Mouse (Mus musculus) ES-Bruce4 (cell line): ENCODE data around the gene Ghsr.

Experiments used
- CTCF ChIP-seq: IDR thresholded peaks from one replicate; pipeline ENCODE4 v1.8.1; 2011; ENCODE audit warnings: low read depth, low read length
- POLR2A ChIP-seq: IDR thresholded peaks from one replicate; pipeline ENCODE4 v1.8.1; 2011; ENCODE audit warnings: low read length; ENCODE audit not compliant: insufficient read depth

- TF ChIP-seq CTCF (no peak), POLR2A (no peak)
These were observed 3.2 kb downstream of the Ghsr start for GRCm38 (mm10) chr3:27374396-27374795.
